Mouse (Mus musculus) embryonic stem cell, embryonic (primary cell): ENCODE measurements around the gene Olfr1410.

Experiments used
- CTCF ChIA-PET, 4 experiments: fragments of 300-600 bp in 2 of 4; fragments of 350-600 bp in 2 of 4; sonication (Branson Sonifier 250); formaldehyde crosslinking; loops; one replicate each; lab custom pipeline; 2022; ENCODE audit warnings: inconsistent platforms in 2 of 4; lab: Charles Lee
- POLR2A ChIA-PET, 4 experiments: fragments of 300-600 bp in 2 of 4; fragments of 350-600 bp in 2 of 4; sonication (Branson Sonifier 250); formaldehyde crosslinking; loops; one replicate each; lab custom pipeline; 2022; ENCODE audit warnings: antibody characterized with exemption in 4 of 4, inconsistent platforms in 1 of 4; lab: Charles Lee

The Olfr1410 gene

DNA sequence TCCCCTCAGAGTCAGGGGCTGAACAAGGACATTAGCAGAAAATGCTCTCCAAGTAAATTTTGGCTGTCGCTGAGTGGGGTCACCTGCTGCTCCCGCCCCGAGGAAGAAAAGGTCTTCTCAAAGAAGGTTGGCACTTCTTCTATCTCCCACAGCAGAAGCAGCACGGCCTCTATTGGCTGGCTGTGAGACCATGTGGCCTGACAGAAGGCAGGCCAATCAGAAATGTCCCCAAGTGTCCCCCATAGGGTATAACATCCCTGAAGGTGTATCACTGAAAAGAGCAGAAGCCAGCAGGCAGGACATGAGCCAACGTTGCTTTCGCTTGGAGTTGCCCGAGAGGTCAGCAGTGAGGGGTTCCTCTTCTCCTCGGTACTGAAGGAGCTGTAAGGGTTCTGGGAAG is 30.4 kb downstream of the Olfr1410 start:
- ChIA-PET POLR2A (interaction anchor here in 1 of 4 experiments (1.0 kb wide), 1 partner anchor 162 kb away, joined by 3 read pairs; no protein-coding TSS in a partner anchor), CTCF (interaction anchor here in 2 of 4 experiments (0.6 to 1.1 kb wide), 2 partner anchors 13 to 115 kb away, joined by 4 to 7 read pairs; partner anchors contain the start of gene Otos (in 1 of the 2))

DNA sequence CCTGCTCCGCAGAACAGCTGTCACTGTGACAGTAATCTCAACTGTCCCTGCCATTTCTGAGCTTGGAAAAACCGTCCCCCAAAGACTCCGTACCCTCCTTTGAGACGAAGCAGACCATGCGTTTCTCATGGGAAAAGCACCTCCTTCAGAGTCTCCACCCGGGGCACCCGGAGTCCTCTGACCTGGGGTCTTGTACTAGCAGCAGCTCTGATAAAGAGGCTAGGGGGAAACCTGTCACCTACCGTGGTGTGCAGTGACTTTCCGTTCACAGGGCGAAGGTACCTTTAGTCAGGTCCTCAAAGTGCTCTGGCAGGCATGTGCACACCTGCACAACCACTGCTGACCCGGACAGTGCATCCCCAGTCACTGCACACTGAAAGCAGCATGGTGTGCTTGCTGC is 31.1 kb downstream of the Olfr1410 start:
- ChIA-PET CTCF (interaction anchor here in 2 of 4 experiments (0.5 to 1.1 kb wide), 2 partner anchors 12 to 161 kb away, joined by 4 to 5 read pairs; partner anchors contain the start of gene Otos (in 1 of the 2)), POLR2A (interaction anchor here in 1 of 4 experiments (1.0 kb wide), 1 partner anchor 161 kb away, joined by 3 read pairs; no protein-coding TSS in a partner anchor)

DNA sequence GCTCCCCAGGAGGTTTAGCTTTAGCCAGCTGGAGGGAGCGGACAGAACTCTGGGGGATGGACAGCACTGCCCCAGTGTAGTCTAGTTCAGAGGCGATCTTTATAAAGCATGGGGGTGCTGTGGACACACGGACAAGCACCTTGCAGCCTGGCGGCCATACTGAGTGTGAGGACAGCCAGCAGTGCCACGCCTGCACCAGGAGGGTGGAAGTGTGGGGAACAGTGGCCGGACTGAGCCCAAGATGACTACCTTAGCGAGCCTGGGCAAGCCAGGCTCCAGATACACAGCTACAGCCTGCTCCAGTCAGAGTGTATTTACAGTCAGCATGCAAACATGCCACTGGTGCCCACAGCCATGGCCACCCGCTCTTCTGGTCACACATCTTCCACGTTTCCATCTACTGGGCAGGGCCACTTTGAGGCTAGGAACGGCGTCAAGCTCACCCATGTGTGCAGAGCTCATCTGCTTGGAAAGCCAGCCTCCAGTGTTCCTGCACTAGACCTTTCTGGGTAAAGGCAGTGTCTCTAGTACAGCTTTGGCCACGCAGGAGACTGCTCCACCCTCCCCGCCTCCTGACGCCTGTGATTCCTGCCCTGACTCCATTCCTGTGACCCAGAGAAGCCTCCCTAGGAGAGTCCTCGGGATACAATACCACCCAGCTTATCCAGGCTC is 32.1 kb downstream of the Olfr1410 start:
- POLR2A ChIA-PET = no interaction called here

DNA sequence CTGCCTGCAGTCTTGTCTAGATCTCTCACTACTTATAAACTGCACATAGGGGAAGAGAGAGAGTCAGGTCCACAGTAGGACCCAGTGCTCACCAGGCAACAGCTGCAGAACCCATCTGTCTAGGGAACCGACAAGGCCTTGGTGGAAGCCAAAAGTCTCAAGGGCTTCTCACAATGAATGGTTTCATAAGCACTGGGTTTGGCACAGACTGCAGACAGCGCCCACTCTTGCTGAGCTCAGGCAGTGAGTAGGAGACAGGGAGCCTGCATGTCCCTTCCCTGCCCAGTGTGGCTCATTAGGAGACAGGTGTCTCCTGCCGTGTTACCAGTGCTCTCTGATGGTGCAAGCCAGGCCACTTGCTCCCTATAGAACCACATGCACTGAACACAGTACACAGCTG is 32.6 kb downstream of the Olfr1410 start:
- POLR2A ChIA-PET = no interaction called here
- CTCF ChIA-PET = interaction anchor here (0.6 to 1.6 kb wide), 5 partner anchors 9 to 110 kb away, joined by 4 to 6 read pairs (median 4); partner anchors contain the start of gene Otos (in 2 of the 4)

More for the DNA sequence above, 32.1 kb downstream of the Olfr1410 start:
- CTCF ChIA-PET = interaction anchor here in 3 of 4 experiments (0.6 to 1.6 kb wide), 4 partner anchors 10 to 12 kb away, joined by 4 to 6 read pairs (median 4); partner anchors contain the start of gene Otos (in 2 of the 3)

DNA sequence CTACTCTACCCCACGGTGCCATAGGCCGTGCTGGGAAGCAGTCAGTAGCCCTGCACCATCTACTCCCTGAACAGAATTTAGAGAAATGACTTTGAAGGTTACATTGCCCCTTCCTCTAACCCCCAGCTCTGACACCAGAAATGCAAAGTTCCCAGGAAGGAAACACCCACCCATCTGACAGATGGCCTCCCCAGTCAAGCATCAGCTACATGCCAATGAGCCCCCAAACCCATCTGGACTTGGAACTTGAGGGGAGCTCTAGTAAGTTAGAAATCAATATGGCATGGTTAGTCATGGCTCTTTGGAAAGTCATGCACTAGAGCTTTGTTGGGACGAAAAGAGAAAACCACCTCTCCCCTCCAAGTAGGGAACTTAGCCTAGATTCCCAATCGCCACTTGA is 33.2 kb downstream of the Olfr1410 start:
- CTCF ChIA-PET = interaction anchor here in 3 of 4 experiments (0.6 to 1.6 kb wide), 4 partner anchors 9 to 110 kb away, joined by 4 to 6 read pairs (median 4); partner anchors contain the start of gene Otos (in 2 of the 3)
- POLR2A ChIA-PET = no interaction called here

DNA sequence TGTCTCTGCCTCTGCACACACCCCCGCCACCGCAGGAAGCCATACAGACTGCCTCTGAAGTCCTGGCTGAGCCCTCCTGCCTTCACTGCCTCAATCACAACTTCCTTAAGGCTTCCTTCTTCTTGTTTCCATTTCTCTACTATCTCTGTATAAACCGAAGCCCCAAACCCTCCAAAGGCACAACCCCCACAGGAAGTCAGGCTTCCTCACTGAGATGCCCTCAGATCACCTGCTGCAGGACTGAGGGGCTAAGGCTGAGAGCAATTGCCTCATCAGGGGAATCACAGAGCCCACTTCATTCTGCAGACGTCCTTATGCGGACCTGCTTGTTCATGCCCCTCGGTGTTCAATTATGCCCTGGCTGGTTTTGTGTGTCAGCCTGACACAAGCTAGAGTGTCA is 34.8 kb downstream of the Olfr1410 start:
- POLR2A ChIA-PET = interaction anchor here in 2 of 4 experiments (0.6 to 2.7 kb wide), 4 partner anchors 15 to 755 kb away, joined by 3 to 10 read pairs (median 3); partner anchors contain the start of gene Ndufa10 (in 2 of the 2)
- CTCF ChIA-PET = interaction anchor here in 2 of 4 experiments (0.8 to 1.6 kb wide), 3 partner anchors 8 to 56 kb away, joined by 3 to 5 read pairs (median 3); partner anchors contain the start of gene Otos (in 1 of the 2)

DNA sequence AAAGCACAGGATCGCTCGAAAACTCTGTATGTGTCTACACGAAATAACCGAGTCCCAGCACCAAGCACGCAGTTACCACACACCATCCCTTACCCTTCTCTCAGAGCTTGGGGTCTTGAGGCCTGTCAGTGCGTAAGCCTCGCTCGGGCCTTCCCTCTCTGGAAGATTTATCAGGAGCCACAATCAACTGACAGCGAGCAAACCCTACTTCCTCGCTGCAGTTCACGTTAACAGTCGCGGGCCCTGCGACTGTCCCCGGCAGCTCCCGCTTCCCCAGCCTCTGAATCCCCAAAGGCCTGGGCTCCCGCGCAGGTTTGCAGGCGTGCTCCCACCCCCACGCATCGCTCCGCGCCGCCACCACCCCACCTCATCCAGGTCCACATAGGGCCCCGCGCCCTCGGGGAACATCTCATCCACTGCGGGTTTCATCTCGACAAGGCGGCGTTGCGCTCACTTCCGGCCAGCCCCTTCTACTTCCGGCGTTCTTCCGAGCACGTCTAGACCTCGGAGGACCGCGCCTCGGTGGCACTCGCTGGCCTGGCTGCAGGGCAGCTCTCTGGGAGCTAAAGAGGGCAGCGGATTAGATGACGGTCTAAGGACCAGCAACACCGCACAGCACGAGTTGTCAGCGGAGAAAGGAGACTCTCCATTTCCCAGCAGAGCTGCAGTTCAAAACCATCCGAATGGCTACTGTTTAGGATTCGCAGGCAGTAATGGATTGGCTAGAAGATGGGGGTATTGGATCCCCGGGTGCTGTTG is 36.1 kb downstream of the Olfr1410 start, which contains the start of gene Cops9:
TSS of gene Cops9 (minus strand) at position 472 of the 759 bp plus-strand sequence.
- POLR2A ChIA-PET = interaction anchor here in 3 of 4 experiments (0.5 to 2.7 kb wide), 7 partner anchors 9 to 279 kb away, joined by 3 to 10 read pairs (median 3); partner anchors contain the start of gene Ndufa10 (in 3 of the 3)
- CTCF ChIA-PET = interaction anchor here in 2 of 4 experiments (0.7 to 2.1 kb wide), 6 partner anchors 8 to 679 kb away, joined by 3 to 8 read pairs (median 3); no protein-coding TSS in a partner anchor

DNA sequence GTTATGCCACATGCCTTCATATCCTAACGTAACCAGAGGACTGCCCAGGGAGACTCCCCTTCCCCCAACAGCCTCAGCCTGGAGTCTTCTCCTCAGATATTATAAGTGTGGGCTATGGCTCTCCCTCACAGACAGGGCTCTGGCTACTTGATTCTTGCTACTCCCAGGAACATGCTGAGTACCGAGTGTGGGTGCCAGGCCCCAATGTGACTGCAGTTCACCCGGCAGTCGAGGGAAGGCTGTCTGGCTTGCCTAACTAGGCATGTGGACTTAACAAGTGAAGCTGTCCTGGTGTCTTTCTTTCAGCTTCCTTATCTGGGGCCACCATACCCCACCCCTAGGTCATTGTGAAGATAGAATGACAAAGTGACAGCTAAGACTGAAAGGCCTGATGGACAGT is 38.1 kb downstream of the Olfr1410 start:
- ChIA-PET CTCF (no interaction called here), POLR2A (no interaction called here)

DNA sequence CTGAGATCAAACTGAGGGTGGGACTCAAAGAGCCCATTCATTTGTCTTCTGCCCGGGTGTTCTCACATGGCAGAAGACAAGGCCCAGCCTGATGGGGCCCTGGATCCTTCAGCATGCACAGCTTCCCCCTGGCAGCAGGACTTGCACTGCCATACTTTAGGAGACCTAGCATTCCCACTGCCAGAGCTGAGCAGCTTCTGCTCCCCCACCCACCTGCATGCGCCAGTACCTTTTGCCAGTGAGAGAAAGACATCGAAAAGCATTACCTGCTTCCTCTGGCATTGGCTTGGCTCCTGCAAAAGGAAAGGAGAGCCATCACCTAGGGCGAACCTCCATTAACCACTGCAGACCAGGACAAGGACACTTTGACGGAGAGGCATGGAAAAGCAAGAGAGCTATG is 39.3 kb downstream of the Olfr1410 start:
- POLR2A ChIA-PET = no interaction called here
- CTCF ChIA-PET = no interaction called here

DNA sequence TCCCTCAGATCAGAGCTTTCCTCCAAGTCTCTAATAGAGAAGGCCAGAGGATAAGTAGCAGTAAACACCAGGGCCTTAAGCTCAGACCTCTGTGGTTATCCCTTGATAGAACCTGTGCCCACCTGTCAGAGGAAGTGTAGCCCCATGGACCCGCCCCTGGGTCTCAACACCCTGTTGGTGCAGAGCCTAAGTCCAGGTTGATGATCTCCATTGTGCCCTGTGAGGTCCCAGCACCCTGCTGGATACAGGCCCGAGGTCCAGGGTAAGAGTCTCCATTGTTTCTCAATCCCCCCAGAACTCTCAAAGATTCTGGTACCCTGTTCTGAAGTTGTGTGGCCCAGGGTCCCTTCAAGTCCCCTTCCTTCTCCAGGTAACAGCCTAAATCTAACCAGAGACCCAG is 40.5 kb downstream of the Olfr1410 start:
- ChIA-PET POLR2A (no interaction called here), CTCF (no interaction called here)

DNA sequence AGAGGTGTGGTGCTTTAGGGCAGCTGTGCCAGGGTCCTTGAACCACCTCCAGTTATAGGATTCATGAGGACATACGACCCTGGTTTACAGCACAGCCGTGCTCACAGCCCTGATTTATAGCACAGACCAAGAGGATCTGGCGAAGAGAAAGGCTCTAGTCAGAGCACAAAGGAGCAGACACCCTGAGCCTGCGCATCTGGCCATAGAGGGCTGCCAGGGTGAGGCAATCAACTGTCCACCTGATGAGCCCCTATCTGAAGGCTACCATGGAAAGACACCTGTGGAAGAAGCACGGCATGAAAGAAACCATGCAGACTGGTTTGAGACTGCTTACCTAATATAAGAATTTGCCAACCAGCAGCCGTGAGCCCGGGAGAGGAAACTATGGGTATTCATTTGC is 41.0 kb downstream of the Olfr1410 start:
- CTCF ChIA-PET = no interaction called here
- POLR2A ChIA-PET = no interaction called here

DNA sequence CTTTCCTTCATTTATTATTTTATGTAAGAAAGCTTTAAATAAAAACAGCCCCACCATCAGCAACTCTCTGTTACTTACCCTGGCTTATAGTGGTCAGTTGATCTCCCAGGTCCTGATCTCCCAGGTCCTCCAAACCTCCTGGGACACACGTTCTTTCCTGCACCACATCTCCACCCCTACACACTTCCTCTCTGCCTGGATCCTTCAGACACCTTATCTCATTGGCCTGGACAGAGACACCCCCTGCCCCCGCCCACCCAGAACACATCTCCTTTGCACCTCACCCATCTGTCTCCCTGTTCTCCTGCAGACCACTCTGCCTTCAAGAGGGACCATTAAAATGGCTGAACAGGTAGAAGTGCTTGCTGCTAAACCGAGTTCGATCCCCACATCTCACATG is 41.4 kb downstream of the Olfr1410 start:
- ChIA-PET POLR2A (no interaction called here), CTCF (interaction anchor here in 3 of 4 experiments (0.6 to 3.9 kb wide), 17 partner anchors 9 to 769 kb away, joined by 3 to 68 read pairs (median 5); partner anchors contain the start of genes Gpc1 (in 2 of the 3), Dusp28 (in 1 of the 3) and Ndufa10 (in 1 of the 3))

DNA sequence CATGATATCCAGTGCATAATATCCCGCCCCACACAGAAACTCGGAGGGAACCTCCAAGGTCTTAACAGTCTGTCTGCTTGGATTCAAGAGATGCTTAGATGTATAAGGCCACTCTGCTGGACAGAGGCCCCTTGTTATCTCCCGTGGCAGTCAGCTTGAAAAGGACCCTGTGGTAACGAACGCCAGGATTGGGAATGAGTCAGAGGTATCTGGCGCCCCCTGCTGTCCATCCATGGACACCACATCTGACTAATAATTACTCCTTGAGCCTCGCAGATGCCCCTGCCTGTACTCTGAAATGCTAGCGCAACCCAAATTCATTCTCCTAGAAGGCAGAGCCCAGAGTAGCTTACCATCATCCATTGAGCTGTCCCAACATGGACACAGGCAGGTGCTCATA is 42.2 kb downstream of the Olfr1410 start:
- ChIA-PET POLR2A (no interaction called here), CTCF (interaction anchor here (0.6 to 3.9 kb wide), 33 partner anchors 8 to 774 kb away, joined by 3 to 68 read pairs (median 5); partner anchors contain the start of genes Dusp28 (in 2 of the 4), Gpc1 (in 2 of the 4), Gpr35 (in 1 of the 4) and Ndufa10 (in 1 of the 4))

DNA sequence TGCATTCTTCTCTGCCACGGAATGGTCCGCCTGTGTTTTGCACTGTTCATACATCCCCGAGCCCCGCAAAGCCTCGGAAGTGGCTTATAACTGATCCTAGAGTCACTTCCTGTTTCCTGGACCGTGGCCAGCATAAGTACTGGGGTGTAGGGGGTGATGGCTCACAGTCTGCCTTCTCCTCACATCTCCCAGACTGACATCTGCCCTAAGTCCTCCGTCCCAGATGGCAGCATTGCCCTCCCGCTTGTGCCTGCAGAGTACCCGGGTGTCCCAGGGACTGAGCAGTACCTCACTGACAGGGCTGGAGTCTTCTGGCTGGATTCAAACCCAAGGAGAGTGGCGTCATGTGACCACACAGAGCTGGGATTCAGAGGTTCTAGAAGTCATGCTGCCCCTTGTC is 42.6 kb downstream of the Olfr1410 start:
- CTCF ChIA-PET = interaction anchor here (0.5 to 3.9 kb wide), 78 partner anchors 8 to 1430 kb away, joined by 3 to 68 read pairs (median 4); partner anchors contain the start of genes Dusp28 (in 2 of the 4), Gpc1 (in 2 of the 4), Gpr35 (in 2 of the 4) and Ndufa10 (in 2 of the 4)

DNA sequence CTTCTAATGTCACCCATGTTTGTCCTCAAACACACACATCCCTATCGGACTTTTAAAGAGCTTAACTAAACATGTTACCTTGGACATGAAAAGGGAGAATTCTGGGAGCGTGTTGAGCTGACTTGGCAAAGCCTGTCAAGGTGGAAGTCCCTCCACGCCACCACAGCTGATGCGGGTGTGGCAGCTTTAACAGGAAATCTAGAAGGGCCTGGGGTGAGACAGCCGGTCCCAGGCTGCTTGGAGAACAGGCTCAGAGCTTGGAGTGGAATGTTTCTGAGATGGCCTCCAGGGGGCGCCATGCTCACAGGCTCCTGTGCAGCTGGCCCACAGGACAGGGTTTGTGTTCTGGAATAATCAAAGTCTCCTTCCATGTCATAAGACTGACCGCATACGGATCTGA is 43.1 kb downstream of the Olfr1410 start, which contains the start of gene Otos:
TSS of gene Otos (minus strand) at position 169 of the 400 bp plus-strand sequence.
- ChIA-PET CTCF (interaction anchor here (0.5 to 3.9 kb wide), 84 partner anchors 8 to 1430 kb away, joined by 3 to 68 read pairs (median 4); partner anchors contain the start of genes Dusp28 (in 2 of the 4), Gpc1 (in 2 of the 4), Gpr35 (in 2 of the 4) and Ndufa10 (in 2 of the 4)), POLR2A (interaction anchor here in 1 of 4 experiments (0.9 to 1.6 kb wide), 5 partner anchors 175 to 286 kb away, joined by 3 to 11 read pairs (median 6); partner anchors contain the start of genes Gpc1 and Ndufa10)

More for the DNA sequence above, 42.6 kb downstream of the Olfr1410 start:
- POLR2A ChIA-PET = interaction anchor here in 1 of 4 experiments (0.9 to 1.6 kb wide), 5 partner anchors 174 to 286 kb away, joined by 3 to 11 read pairs (median 6); partner anchors contain the start of genes Gpc1 and Ndufa10

DNA sequence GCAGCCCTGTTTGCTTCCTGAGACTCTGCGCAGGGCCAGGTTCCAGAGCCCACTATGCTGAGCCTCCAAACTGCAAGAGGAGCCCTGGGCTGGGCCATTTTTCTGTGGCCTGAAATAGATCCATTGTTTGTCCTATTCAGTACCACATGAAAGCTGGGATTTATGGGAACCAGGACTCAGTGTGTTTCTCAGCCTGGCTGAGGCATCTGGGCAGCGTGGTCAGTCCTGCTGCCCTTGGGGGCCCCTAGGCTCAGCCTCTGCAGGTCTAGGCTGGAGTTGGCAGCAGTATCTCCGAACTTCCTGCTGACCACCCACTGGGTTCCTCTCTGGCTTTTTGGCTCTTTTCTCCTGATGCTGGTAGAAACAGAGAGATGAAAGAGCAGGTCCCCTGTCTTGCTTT is 45.9 kb downstream of the Olfr1410 start:
- ChIA-PET POLR2A (no interaction called here), CTCF (no interaction called here)

DNA sequence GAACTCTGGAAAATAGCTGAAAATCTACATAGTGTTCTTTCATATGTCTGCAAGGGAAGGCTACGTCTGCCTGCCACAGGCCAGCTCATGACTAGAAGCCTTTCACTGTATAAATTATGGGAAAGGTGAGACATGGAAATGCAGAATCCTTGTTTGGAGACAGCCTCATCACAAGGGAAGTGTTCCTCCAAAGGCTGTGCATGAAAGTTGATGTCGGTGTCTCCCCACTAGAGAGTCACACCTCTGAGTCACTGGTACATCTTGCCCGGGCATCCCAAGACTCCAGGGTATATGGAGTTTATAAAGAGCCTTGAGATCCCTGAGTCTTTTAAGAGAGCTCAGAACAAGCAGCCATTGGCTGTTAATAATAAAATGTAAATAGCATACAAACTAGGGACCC is 47.6 kb downstream of the Olfr1410 start:
- POLR2A ChIA-PET = no interaction called here
- CTCF ChIA-PET = interaction anchor here in 1 of 4 experiments (1.6 kb wide), 1 partner anchor 181 kb away, joined by 4 read pairs; no protein-coding TSS in a partner anchor

DNA sequence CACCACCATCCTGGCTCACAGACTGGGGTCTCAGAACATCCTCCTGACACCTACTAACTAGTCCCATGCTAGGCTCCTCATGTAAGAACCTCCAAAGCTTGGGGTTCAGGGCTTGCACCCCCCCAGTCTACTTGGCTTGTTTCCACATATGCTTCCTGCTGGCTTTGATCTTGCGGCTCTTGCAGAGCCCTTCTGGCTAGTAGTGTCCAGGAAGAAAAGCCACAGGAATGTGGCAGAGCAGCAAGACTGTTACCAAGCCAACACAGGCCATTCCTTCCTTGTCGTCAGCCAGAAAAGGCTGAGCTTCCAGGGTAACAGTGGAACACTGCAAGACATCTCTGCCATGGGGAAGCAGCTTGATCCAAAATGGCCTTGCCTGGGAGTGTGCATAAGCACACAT is 49.1 kb downstream of the Olfr1410 start:
- CTCF ChIA-PET = interaction anchor here in 1 of 4 experiments (0.6 kb wide), 1 partner anchor 133 kb away, joined by 10 read pairs; no protein-coding TSS in a partner anchor
- POLR2A ChIA-PET = no interaction called here
